Mouse (Mus musculus) heart, postnatal 25 days (tissue): Measurements from ENCODE around the gene Nxpe3. TPM values are rescaled to one million over a fixed set of nuclear protein-coding genes. Genes with fewer than 3 reads are reported as not detected.

Source experiments
- DNase-seq: peaks from one replicate; pipeline ENCODE4 v3.0.0; 2022; ENCODE audit warnings: low spot score
- intact Hi-C: fragments of 180-260 bp; cut with DNase I; formaldehyde crosslinking; loops from one replicate; pipeline ENCODE4 v1.15.1; 2025
- total RNA-seq, 2 experiments: library from RNA; stranded (reverse); gene quantifications; 2 replicates each; pipeline ENCODE4 v1.2.3; 2021

Nxpe3 gene
- total RNA-seq, 2 experiments from 2014 or later, result 0.31 to 0.42 TPM

DNA sequence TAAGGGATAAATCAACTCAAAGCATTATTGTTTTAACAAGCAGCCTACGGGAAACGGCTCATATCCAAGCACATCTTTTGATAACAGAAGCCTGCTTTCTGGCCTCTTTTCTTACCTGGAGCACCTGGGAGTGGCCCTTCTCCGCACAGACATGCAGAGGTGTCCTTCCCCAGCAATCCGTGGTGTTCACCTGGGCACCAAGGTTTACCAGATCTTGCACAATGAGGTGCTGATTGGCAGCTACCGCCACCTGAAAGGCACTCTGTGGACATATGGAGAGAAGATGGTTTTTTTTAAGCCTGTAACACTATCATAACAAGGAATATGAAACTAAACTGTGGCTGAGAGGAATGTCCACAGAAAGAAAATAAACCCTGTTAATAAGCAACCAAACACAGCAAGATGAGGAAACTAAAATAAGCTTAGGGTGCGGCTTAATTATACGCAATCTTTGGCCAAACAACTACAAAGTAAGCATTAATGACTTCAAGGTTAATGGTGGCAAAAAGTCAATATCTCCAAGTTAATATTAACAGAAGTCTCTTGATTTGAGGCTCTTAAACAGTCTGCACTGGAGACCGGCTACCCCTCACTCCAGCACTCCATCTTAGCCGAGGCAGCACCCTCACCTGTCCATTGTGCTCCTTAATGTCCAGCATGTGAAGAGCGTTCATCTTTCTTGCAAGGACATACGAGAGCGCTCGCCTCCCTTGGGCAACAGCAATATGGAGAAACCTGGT is 78.7 kb downstream of the Nxpe3 start:
- intact Hi-C loops, result no loop called here
- no peak for DNase-seq

- intact Hi-C loops, result no loop called here
These were observed 79.6 kb downstream of the Nxpe3 start for GRCm38 (mm10) chr16:55815466-55815865.

GRCm38 (mm10) chr16:55814686-55815085 is 80.4 kb downstream of the Nxpe3 start:
- intact Hi-C loops, result no loop called here
- DNase-seq, result no peak

More at GRCm38 (mm10) chr16:55815466-55815865, 79.6 kb downstream of the Nxpe3 start:
- DNase-seq, result no peak

- DNase-seq, result no peak
- intact Hi-C loops, result no loop called here
These were observed 81.2 kb downstream of the Nxpe3 start for GRCm38 (mm10) chr16:55813916-55814315.

- intact Hi-C loops, result no loop called here
- DNase-seq, result no peak
These were observed 83.3 kb downstream of the Nxpe3 start for GRCm38 (mm10) chr16:55811792-55812191.

GRCm38 (mm10) chr16:55809779-55810514 is 85.1 kb downstream of the Nxpe3 start:
- no peak for DNase-seq
- intact Hi-C loops, result no loop called here

GRCm38 (mm10) chr16:55809345-55809744 is 85.7 kb downstream of the Nxpe3 start:
- intact Hi-C loops, result no loop called here
- DNase-seq, result no peak

DNA sequence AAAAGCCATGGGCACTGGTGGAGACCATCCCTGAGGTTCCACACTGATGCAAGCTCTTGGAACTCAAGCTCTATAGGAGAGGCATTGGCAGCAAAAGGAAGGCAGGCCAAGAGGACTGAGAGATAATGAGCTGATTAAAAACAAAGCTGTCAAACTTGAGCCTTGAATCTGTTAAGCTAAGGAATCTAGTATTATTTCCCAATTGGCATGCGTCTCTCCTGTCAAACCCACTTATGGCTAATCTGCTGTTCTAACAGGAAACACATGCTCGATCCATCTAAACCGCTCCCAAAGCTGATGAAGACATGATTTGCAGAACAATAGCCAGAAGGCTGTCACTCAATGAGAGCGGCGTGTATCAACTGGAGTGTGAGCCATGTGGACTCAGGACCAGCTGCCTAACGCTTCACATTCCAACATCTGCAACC is 87.6 kb downstream of the Nxpe3 start:
- intact Hi-C loops, result no loop called here
- DNase-seq, result no peak

DNA sequence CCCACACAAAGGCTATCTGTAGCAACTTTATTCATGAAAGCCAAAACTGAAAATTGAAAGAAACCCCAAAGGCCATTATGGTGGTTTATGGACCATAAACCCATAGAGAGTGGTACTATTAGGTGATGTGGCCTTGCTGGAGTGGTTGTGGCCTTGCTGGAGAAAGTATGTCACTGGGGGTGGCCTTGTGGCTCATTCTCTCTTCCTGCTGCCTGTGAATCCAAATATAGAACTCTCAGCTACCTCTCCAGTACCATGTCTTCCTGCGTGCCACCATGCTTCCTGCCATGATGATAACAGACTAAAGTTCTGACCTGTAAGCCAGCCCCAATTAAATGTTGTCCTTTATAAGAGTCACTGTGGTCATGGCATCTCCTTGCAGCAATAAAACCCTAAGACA is 90.3 kb downstream of the Nxpe3 start:
- intact Hi-C loops, result no loop called here
- DNase-seq, result no peak

GRCm38 (mm10) chr16:55801629-55802028 is 93.5 kb downstream of the Nxpe3 start:
- no peak for DNase-seq
- intact Hi-C loops, result no loop called here

- no peak for DNase-seq
These were observed 96.2 kb downstream of the Nxpe3 start for GRCm38 (mm10) chr16:55798845-55799244.

GRCm38 (mm10) chr16:55790326-55790725 is 104.8 kb downstream of the Nxpe3 start:
- DNase-seq, result no peak
- intact Hi-C loops, result no loop called here

More at GRCm38 (mm10) chr16:55798845-55799244, 96.2 kb downstream of the Nxpe3 start:
- intact Hi-C loops, result no loop called here

Other genes with a start within 250 kb of the Nxpe3 start
- gene Nfkbiz, start 56.4 kb downstream of the Nxpe3 start, total RNA-seq, result 1 to 10 TPM; 2.2 to 2.3 TPM
- 1 to 10 TPM; 6.0 to 6.4 TPM for gene Cep97, start 39.6 kb upstream of the Nxpe3 start, total RNA-seq
- gene Rpl24, start 71.0 kb upstream of the Nxpe3 start, total RNA-seq, result 100 to 1,000 TPM; 504 to 557 TPM
- gene Zbtb11, start 78.6 kb upstream of the Nxpe3 start, total RNA-seq, result 10 to 100 TPM in 1 of 2 experiments, 1 to 10 TPM in 1; 9.7 to 11.4 TPM
- 10 to 100 TPM; 49.3 to 56.8 TPM for gene Pcnp, start 134.5 kb upstream of the Nxpe3 start, total RNA-seq
- gene Trmt10c, start 142.5 kb upstream of the Nxpe3 start, total RNA-seq, result 10 to 100 TPM; 11.0 to 11.3 TPM
- gene Senp7, start 153.1 kb upstream of the Nxpe3 start, total RNA-seq, result 10 to 100 TPM; 15.8 to 18.0 TPM